Mouse (Mus musculus) myocyte (in vitro differentiated cells): ENCODE data around the gene Ampd1. TPM values are rescaled to one million over a fixed set of nuclear protein-coding genes. Genes with fewer than 3 reads are reported as not detected.

ENCODE experiments used
- H3K27me3 ChIP-seq: one replicate; pipeline ENCODE4 v1.6.1; 2011; ENCODE audit not compliant: control insufficient read depth, insufficient read depth, insufficient read length
- H3K36me3 ChIP-seq: one replicate; pipeline ENCODE4 v1.6.1; 2011; ENCODE audit not compliant: control insufficient read depth, insufficient read depth
- H3K4me2 ChIP-seq: one replicate; pipeline ENCODE4 v1.6.1; 2011; ENCODE audit warnings: low read depth, control low read depth
- H3K4me3 ChIP-seq: one replicate; pipeline ENCODE4 v1.5.1; 2011; ENCODE audit warnings: mild to moderate bottlenecking, control low read depth, moderate library complexity
- H3K79me2 ChIP-seq: one replicate; pipeline ENCODE4 v1.6.1; 2011; ENCODE audit not compliant: control insufficient read depth, insufficient read depth
- H3ac ChIP-seq: one replicate; pipeline ENCODE4 v1.6.1; 2011; ENCODE audit not compliant: control insufficient read depth, insufficient read length
- CEBPB ChIP-seq: IDR thresholded peaks from 2 replicates; pipeline ENCODE4 v1.6.1; 2011; ENCODE audit warnings: mild to moderate bottlenecking, moderate library complexity; ENCODE audit not compliant: poor library complexity, insufficient read depth, severe bottlenecking
- E2F4 ChIP-seq: IDR thresholded peaks from one replicate; pipeline ENCODE4 v1.6.1; 2011; ENCODE audit warnings: mild to moderate bottlenecking, control low read depth, moderate library complexity; ENCODE audit not compliant: insufficient read depth
- MAX ChIP-seq: IDR thresholded peaks from one replicate; pipeline ENCODE4 v1.6.1; 2011; ENCODE audit warnings: low read depth, mild to moderate bottlenecking, control low read depth
- MYOD1 ChIP-seq, 3 experiments: IDR thresholded peaks; one replicate each; pipeline ENCODE4 v1.6.1; 2011; ENCODE audit warnings: control low read depth in 2 of 3, low read depth in 2 of 3, mild to moderate bottlenecking in 2 of 3, moderate library complexity in 1 of 3; ENCODE audit not compliant: insufficient read length in 2 of 3, control insufficient read depth in 1 of 3
- MYOG ChIP-seq, 3 experiments: IDR thresholded peaks; one replicate each; pipeline ENCODE4 v1.6.1; 2011; ENCODE audit warnings: control low read depth in 2 of 3, low read depth in 2 of 3, mild to moderate bottlenecking in 2 of 3; ENCODE audit not compliant: insufficient read length in 2 of 3, control insufficient read depth in 1 of 3, insufficient read depth in 1 of 3
- POLR2A ChIP-seq: IDR thresholded peaks from one replicate; pipeline ENCODE4 v1.6.1; 2011; ENCODE audit warnings: low read depth, mild to moderate bottlenecking, control low read depth, moderate library complexity; ENCODE audit not compliant: insufficient read length
- POLR2AphosphoS2 ChIP-seq: IDR thresholded peaks from one replicate; pipeline ENCODE4 v1.6.1; 2011; ENCODE audit warnings: low read depth, control low read depth; ENCODE audit not compliant: insufficient read length
- REST ChIP-seq: IDR thresholded peaks from one replicate; pipeline ENCODE4 v1.6.1; 2011; ENCODE audit warnings: mild to moderate bottlenecking, control low read depth, moderate library complexity; ENCODE audit not compliant: insufficient read depth, insufficient read length
- SRF ChIP-seq: IDR thresholded peaks from one replicate; pipeline ENCODE4 v1.6.1; 2011; ENCODE audit warnings: low read depth; ENCODE audit not compliant: control insufficient read depth, insufficient read length
- TCF12 ChIP-seq: IDR thresholded peaks from one replicate; pipeline ENCODE4 v1.6.1; 2011; ENCODE audit warnings: mild to moderate bottlenecking, control low read depth; ENCODE audit not compliant: poor library complexity, insufficient read depth, severe bottlenecking
- TCF3 ChIP-seq: IDR thresholded peaks from one replicate; pipeline ENCODE4 v1.6.1; 2011; ENCODE audit warnings: low read depth, control low read depth; ENCODE audit not compliant: insufficient read length
- USF1 ChIP-seq: IDR thresholded peaks from one replicate; pipeline ENCODE4 v1.6.1; 2011; ENCODE audit warnings: low read depth, mild to moderate bottlenecking, control low read depth, moderate library complexity
- polyA plus RNA-seq: library from polyadenylated mRNA; unstranded; fragments of >200 nt; fragmentation: generic; extraction: Trizol; gene quantifications from one replicate; pipeline ENCODE4 v1.2.1, GENCODE M21; 2012; ENCODE audit warnings: missing spikeins

The Ampd1 gene
- polyA plus RNA-seq, 1 experiment = 2.4 TPM

DNA sequence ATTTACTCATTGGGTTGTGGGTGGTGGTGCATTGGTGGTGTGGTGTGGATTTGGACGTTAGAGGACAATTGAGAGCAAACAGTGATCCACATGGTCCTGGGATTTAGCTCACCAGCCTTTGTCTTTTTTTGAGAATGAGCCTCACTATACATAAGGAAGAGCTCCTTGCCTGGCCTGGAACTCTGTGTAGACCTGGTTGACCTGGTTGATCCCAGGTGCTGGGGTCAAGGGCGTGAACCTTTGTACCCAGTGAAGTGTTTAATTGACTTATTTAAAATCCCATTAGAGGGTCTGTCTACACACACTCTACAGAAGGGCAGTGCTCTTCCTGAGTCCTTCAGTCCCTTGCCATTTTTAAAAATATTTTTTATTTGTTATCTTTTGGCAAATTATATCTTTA, 71.5 kb downstream of the Ampd1 start:
- Histone ChIP-seq H3K27me3 (no peaks in the 10 kb centered on the region), H3ac (no peak overlapping the region), H3K79me2 (no peaks in the 10 kb centered on the region), H3K36me3 (no peaks in the 10 kb centered on the region), H3K4me2 (no peak overlapping the region), H3K4me3 (no peak overlapping the region)
- no peak for TF ChIP-seq REST
- TF ChIP-seq POLR2A = no peak
- TF ChIP-seq MYOG (IDR thresholded peaks at IDR 0.05; ENCODE audit: control insufficient read depth in 1 of 3, insufficient read depth in 1 of 3, insufficient read length in 2 of 3, low read depth in 2 of 3) = no peak
- no peak for TF ChIP-seq MYOD1 (IDR thresholded peaks at IDR 0.05; ENCODE audit: control insufficient read depth in 1 of 3, insufficient read length in 2 of 3, low read depth in 2 of 3)
- TF ChIP-seq USF1 = no peak
- TF ChIP-seq SRF = no peak
- TF ChIP-seq TCF12 = no peak
- no peak for TF ChIP-seq POLR2AphosphoS2
- no peak for TF ChIP-seq E2F4
- no peak for TF ChIP-seq MAX
- no peak for TF ChIP-seq TCF3
- TF ChIP-seq CEBPB = no peak

DNA sequence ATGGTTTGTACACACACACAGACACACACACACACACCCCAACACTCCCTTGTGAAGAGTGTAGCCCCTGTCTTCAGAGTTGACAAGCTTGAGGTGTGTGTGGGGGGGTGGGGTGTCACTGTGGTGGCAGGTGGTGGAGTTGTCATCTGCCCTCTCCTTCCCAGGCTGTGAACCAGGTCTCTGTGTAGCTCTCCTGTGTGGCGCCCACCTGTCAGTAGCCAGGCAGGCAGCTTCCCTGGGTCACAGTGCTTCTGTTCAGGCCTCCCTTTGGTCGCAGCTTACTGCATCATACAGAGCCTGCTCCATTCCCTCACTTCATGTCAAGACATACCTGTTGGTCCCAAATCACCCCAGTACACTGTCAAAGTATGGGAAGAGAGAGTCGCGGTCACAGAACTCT, 72.0 kb downstream of the Ampd1 start:
- no peaks in the 10 kb centered on the region for H3K27me3 ChIP-seq
- H3K79me2 ChIP-seq = no peaks in the 10 kb centered on the region
- TF ChIP-seq REST = no peak
- no peak for TF ChIP-seq CEBPB
- no peak for TF ChIP-seq SRF
- TF ChIP-seq TCF3 = no peak
- TF ChIP-seq POLR2AphosphoS2 = no peak
- TF ChIP-seq MAX = no peak
- no peak overlapping the region for H3K4me2 ChIP-seq
- H3K36me3 ChIP-seq = no peaks in the 10 kb centered on the region
- H3ac ChIP-seq = no peak overlapping the region
- no peak overlapping the region for H3K4me3 ChIP-seq

- H3K79me2 ChIP-seq = no peaks in the 10 kb centered on the region
- no peaks in the 10 kb centered on the region for H3K27me3 ChIP-seq
- no peak overlapping the region for H3ac ChIP-seq
- H3K36me3 ChIP-seq = no peaks in the 10 kb centered on the region
- no peak overlapping the region for H3K4me3 ChIP-seq
- H3K4me2 ChIP-seq = no peak overlapping the region
- TF ChIP-seq SRF (no peak), CEBPB (no peak)
These were observed 72.7 kb downstream of the Ampd1 start for GRCm38 (mm10) chr3:103146330-103147166.

DNA sequence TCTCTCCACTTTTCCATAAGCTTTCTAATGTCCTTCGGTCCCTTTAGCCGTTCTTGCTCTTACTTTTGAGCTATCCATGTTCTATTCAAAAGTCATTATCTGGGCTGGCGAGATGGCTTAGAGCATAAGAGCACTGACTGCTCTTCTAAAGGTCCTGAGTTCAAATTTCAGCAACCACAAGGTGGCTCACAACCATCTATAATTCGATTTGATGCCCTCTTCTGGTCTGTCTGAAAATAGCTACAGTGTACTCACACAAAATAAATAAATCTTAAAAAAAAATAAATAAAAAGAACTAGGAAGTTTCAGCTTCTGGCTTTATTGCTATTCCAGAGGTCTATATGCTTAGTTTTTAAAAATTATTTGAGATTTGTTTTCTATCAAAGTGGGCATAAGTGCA, 74.0 kb downstream of the Ampd1 start:
- Histone ChIP-seq H3K4me3 (no peak overlapping the region), H3ac (no peak overlapping the region), H3K79me2 (no peaks in the 10 kb centered on the region), H3K36me3 (no peaks in the 10 kb centered on the region), H3K27me3 (no peaks in the 10 kb centered on the region), H3K4me2 (no peak overlapping the region)
- TF ChIP-seq TCF12 = no peak
- TF ChIP-seq MYOD1 (IDR thresholded peaks at IDR 0.05; ENCODE audit: control insufficient read depth in 1 of 3, insufficient read length in 2 of 3, low read depth in 2 of 3) = no peak
- no peak for TF ChIP-seq POLR2AphosphoS2
- TF ChIP-seq CEBPB = no peak
- TF ChIP-seq SRF = no peak
- TF ChIP-seq MYOG (IDR thresholded peaks at IDR 0.05; ENCODE audit: control insufficient read depth in 1 of 3, insufficient read depth in 1 of 3, insufficient read length in 2 of 3, low read depth in 2 of 3) = no peak
- no peak for TF ChIP-seq E2F4
- TF ChIP-seq REST = no peak
- TF ChIP-seq USF1 = no peak
- TF ChIP-seq MAX = no peak
- no peak for TF ChIP-seq POLR2A
- TF ChIP-seq TCF3 = no peak

DNA sequence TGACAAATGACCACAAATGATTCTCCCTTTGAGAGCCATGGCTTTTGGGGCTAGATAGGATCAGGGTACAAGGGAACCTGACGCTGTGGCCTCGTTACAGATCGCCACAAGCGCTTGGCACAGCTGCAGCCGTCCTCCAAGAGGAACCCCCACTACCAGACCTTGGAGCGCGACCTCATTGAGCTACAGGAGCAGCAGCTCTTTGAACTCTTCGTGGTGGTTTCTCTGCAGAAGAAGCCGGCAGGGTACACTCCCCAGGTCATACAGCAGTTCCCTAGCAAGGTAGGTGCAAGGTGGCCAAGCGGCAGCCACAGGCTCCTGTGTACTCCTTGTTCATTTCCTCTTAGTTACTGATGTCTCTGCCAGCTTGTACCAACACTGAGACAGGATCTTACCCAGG, 75.1 kb downstream of the Ampd1 start:
- TF ChIP-seq MYOD1 (IDR thresholded peaks at IDR 0.05; ENCODE audit: control insufficient read depth in 1 of 3, insufficient read length in 2 of 3, low read depth in 2 of 3) (no peak), POLR2A (no peak), E2F4 (no peak), CEBPB (no peak), USF1 (no peak), MYOG (IDR thresholded peaks at IDR 0.05; ENCODE audit: control insufficient read depth in 1 of 3, insufficient read depth in 1 of 3, insufficient read length in 2 of 3, low read depth in 2 of 3) (no peak), MAX (no peak), POLR2AphosphoS2 (no peak), SRF (no peak), REST (no peak)
- H3K27me3 ChIP-seq = no peaks in the 10 kb centered on the region
- H3K79me2 ChIP-seq = no peaks in the 10 kb centered on the region
- no peak overlapping the region for H3ac ChIP-seq
- H3K36me3 ChIP-seq = no peaks in the 10 kb centered on the region
- H3K4me2 ChIP-seq = no peak overlapping the region
- H3K4me3 ChIP-seq = no peak overlapping the region

Other genes with a start within 250 kb of the Ampd1 start
- 0.17 TPM for gene Sycp1, start 137.9 kb upstream of the Ampd1 start, polyA plus RNA-seq
- gene Nr1h5, start 109.9 kb upstream of the Ampd1 start, polyA plus RNA-seq = 0.17 TPM
- 27.0 TPM for gene Sike1, start 78.3 kb upstream of the Ampd1 start, polyA plus RNA-seq
- 112 TPM for gene Csde1, start 53.6 kb upstream of the Ampd1 start, polyA plus RNA-seq
- 44.5 TPM for gene Nras, start 15.7 kb upstream of the Ampd1 start, polyA plus RNA-seq
- gene Dennd2c, start 28.6 kb downstream of the Ampd1 start, polyA plus RNA-seq = 2.4 TPM
- gene Bcas2, start 97.6 kb downstream of the Ampd1 start, polyA plus RNA-seq = 71.4 TPM
- 5.6 TPM for gene Trim33, start 205.3 kb downstream of the Ampd1 start, polyA plus RNA-seq